Mouse (Mus musculus) gastrocnemius, postnatal 14 days (tissue): ENCODE measurements at regions not wholly inside any gene's neighbourhood (a gene's known extent, or its start where the extent isn't known, plus 50 kb on each side); places are given as distances from the start of the nearest gene placed in this dataset.

ENCODE experiments used
- DNase-seq: peaks from one replicate; pipeline ENCODE4 v3.0.0; 2021; ENCODE audit warnings: mixed read lengths
- intact Hi-C: fragments of 180-260 bp; cut with DNase I; formaldehyde crosslinking; loops from one replicate; pipeline ENCODE4 v1.15.1; 2025; ENCODE audit warnings: low total_unique reads

GRCm38 (mm10) chr1:41386435-41386834, 581.0 kb downstream of the Tmem182 start:
- intact Hi-C loops = no loop called here
- DNase-seq = no peak

- intact Hi-C loops = no loop called here
- peak; percentile 11 for DNase-seq
Measured at GRCm38 (mm10) chr1:41390102-41390884, 584.9 kb downstream of the Tmem182 start.

GRCm38 (mm10) chr1:41391071-41391470, 585.7 kb downstream of the Tmem182 start:
- DNase-seq = no peak
- intact Hi-C loops = no loop called here

GRCm38 (mm10) chr1:41393287-41393686, 587.9 kb downstream of the Tmem182 start:
- DNase-seq = no peak
- intact Hi-C loops = no loop called here

- no peak for DNase-seq
- intact Hi-C loops = no loop called here
Measured at GRCm38 (mm10) chr1:41395081-41395480, 589.7 kb downstream of the Tmem182 start.

- DNase-seq = no peak
- intact Hi-C loops = no loop called here
Measured at GRCm38 (mm10) chr1:41410533-41410932, 605.1 kb downstream of the Tmem182 start.

- intact Hi-C loops = no loop called here
- DNase-seq = no peak
Measured at GRCm38 (mm10) chr1:41411641-41412040, 606.2 kb downstream of the Tmem182 start.

- intact Hi-C loops = no loop called here
- DNase-seq = no peak
Measured at GRCm38 (mm10) chr1:41412078-41412477, 606.7 kb downstream of the Tmem182 start.

- DNase-seq = no peak
- intact Hi-C loops = no loop called here
Measured at GRCm38 (mm10) chr1:41420489-41421327, 615.3 kb downstream of the Tmem182 start.

GRCm38 (mm10) chr1:41427853-41428252, 622.5 kb downstream of the Tmem182 start:
- DNase-seq = no peak
- intact Hi-C loops = no loop called here

- no peak for DNase-seq
- intact Hi-C loops = no loop called here
Measured at GRCm38 (mm10) chr1:41431127-41431690, 625.8 kb downstream of the Tmem182 start.

GRCm38 (mm10) chr1:41435379-41435778, 630.0 kb downstream of the Tmem182 start:
- intact Hi-C loops = no loop called here
- DNase-seq = no peak

GRCm38 (mm10) chr1:41449972-41450371, 644.6 kb downstream of the Tmem182 start:
- intact Hi-C loops = no loop called here
- no peak for DNase-seq
